Mouse (Mus musculus) testis, adult 2 months (tissue): Measurements from ENCODE around the gene Trp63.

Experiments
- CTCF ChIP-seq: fragments of 200-500 bp; IDR thresholded peaks from 2 replicates; pipeline ENCODE4 v1.5.1; 2012; ENCODE audit warnings: low read depth, mild to moderate bottlenecking, inconsistent platforms, low read length, moderate library complexity; ENCODE audit not compliant: control insufficient read depth, insufficient read depth, insufficient replicate concordance
- POLR2A ChIP-seq: fragments of 200-500 bp; IDR thresholded peaks from 2 replicates; pipeline ENCODE4 v1.6.1; 2012; ENCODE audit warnings: low read depth, mild to moderate bottlenecking, inconsistent platforms, low read length, moderate library complexity; ENCODE audit not compliant: control insufficient read depth

DNA sequence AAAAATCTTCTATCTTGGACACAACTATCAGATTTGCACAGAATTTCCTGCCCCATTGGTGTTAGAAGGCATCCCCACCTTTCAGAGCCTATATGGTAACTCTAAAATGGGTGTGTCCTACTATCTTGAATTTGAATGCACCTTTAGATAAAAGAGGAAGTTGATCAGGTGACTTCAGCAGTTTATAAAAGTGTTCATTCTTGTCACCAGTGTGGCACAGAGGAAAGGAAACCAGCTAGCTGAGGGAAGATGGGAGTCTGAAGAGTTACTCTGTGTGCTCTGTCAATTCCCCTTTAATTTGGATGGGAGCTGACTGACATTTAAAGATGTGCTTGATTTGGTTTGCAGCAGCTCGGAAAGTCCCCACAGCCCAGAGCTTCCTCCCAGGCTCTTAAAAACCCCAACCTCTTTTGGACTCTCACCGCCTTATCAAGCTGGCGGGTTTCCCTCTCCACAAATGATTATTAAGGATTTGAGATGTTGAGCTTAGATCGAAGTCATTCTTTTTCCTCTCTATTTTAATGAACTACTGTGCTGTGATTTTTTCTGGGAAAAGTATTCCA lies 114.2 kb downstream of the Trp63 start:
- TF ChIP-seq POLR2A (no peak), CTCF (no peak)
